Mouse (Mus musculus) spleen, postnatal 14 days (tissue): ENCODE results near the gene Bmp5.

Experiments
- DNase-seq, 2 experiments: peaks; one replicate each; pipeline ENCODE4 v3.0.0; 2021 to 2022; ENCODE audit warnings: low spot score in 2 of 2

The Bmp5 gene

GRCm38 (mm10) chr9:75839450-75839849 lies 64.3 kb downstream of the Bmp5 start:
- DNase-seq, result no peak

- no peak for DNase-seq
These were observed 65.7 kb downstream of the Bmp5 start for GRCm38 (mm10) chr9:75840841-75841240.

- no peak for DNase-seq
These were observed 70.8 kb downstream of the Bmp5 start for GRCm38 (mm10) chr9:75846010-75846409.

- no peak for DNase-seq
These were observed 75.6 kb downstream of the Bmp5 start for GRCm38 (mm10) chr9:75850670-75851228.

- DNase-seq, result no peak
These were observed 83.0 kb downstream of the Bmp5 start for GRCm38 (mm10) chr9:75858161-75858560.

- DNase-seq, result no peak
These were observed 83.8 kb downstream of the Bmp5 start for GRCm38 (mm10) chr9:75858939-75859338.

GRCm38 (mm10) chr9:75870332-75871177 lies 95.4 kb downstream of the Bmp5 start:
- DNase-seq, result no peak

GRCm38 (mm10) chr9:75876333-75876732 lies 101.2 kb downstream of the Bmp5 start:
- no peak for DNase-seq

GRCm38 (mm10) chr9:75883481-75884190 lies 108.5 kb downstream of the Bmp5 start:
- no peak for DNase-seq

GRCm38 (mm10) chr9:75886801-75887544 lies 111.8 kb downstream of the Bmp5 start:
- no peak for DNase-seq

GRCm38 (mm10) chr9:75896918-75897317 lies 121.8 kb downstream of the Bmp5 start:
- DNase-seq, result no peak

GRCm38 (mm10) chr9:75898022-75898421 lies 122.9 kb downstream of the Bmp5 start:
- DNase-seq, result no peak

GRCm38 (mm10) chr9:75901219-75901618 lies 126.1 kb downstream of the Bmp5 start:
- DNase-seq, result no peak

GRCm38 (mm10) chr9:75905497-75905896 lies 130.3 kb downstream of the Bmp5 start:
- DNase-seq, result no peak

- no peak for DNase-seq
These were observed 135.1 kb downstream of the Bmp5 start for GRCm38 (mm10) chr9:75910112-75910799.

GRCm38 (mm10) chr9:75911542-75911941 lies 136.4 kb downstream of the Bmp5 start:
- no peak for DNase-seq

GRCm38 (mm10) chr9:75916027-75916426 lies 140.9 kb downstream of the Bmp5 start:
- DNase-seq, result no peak

- no peak for DNase-seq
These were observed 152.2 kb downstream of the Bmp5 start for GRCm38 (mm10) chr9:75927196-75927880.

GRCm38 (mm10) chr9:75928068-75928467 lies 152.9 kb downstream of the Bmp5 start:
- no peak for DNase-seq

GRCm38 (mm10) chr9:75944663-75945062 lies 169.5 kb downstream of the Bmp5 start:
- DNase-seq, result no peak
